Mouse (Mus musculus) lung, postnatal 0 days (tissue): ENCODE measurements at regions not wholly inside any gene's neighbourhood (a gene's known extent, or its start where the extent isn't known, plus 50 kb on each side); places are given as distances from the start of the nearest gene placed in this dataset.

Experiments used
- ATAC-seq: fragments of 200-750 bp; cut with Nextera tagmentation; 2 replicates; pipeline ENCODE4 v1.8.0; 2017; ENCODE audit warnings: moderate library complexity
- DNase-seq: peaks from one replicate; pipeline ENCODE4 v3.0.0-alpha.2; 2016; ENCODE audit warnings: low spot score
- H3K27ac ChIP-seq: fragments of 300-500 bp; sonication (generic); 2 replicates; pipeline ENCODE4 v1.5.1; 2014; ENCODE audit warnings: antibody characterized with exemption, mild to moderate bottlenecking, low read length, mixed read lengths
- H3K27me3 ChIP-seq: fragments of 300-500 bp; sonication (generic); replicated peaks from 2 replicates; pipeline ENCODE4 v1.6.1; 2014; ENCODE audit warnings: low read length, mixed read lengths; ENCODE audit not compliant: insufficient read depth
- H3K36me3 ChIP-seq: fragments of 300-500 bp; sonication (generic); 2 replicates; pipeline ENCODE4 v1.6.1; 2014; ENCODE audit warnings: low read length, mixed read lengths; ENCODE audit not compliant: insufficient read depth
- H3K4me1 ChIP-seq: fragments of 300-500 bp; sonication (generic); 2 replicates; pipeline ENCODE4 v1.6.1; 2014; ENCODE audit warnings: antibody characterized with exemption, low read depth, low read length, mixed read lengths; ENCODE audit not compliant: insufficient read depth
- H3K4me2 ChIP-seq: fragments of 300-500 bp; sonication (generic); replicated peaks from 2 replicates; pipeline ENCODE4 v1.6.1; 2014; ENCODE audit warnings: low read depth, mild to moderate bottlenecking, low read length, moderate library complexity, mixed read lengths
- H3K4me3 ChIP-seq: fragments of 300-500 bp; sonication (generic); 2 replicates; pipeline ENCODE4 v1.5.1; 2014; ENCODE audit warnings: low read depth, low read length
- H3K9ac ChIP-seq: fragments of 300-500 bp; sonication (generic); replicated peaks from 2 replicates; pipeline ENCODE4 v1.6.1; 2014; ENCODE audit warnings: low read depth, mild to moderate bottlenecking
- H3K9me3 ChIP-seq: fragments of 300-500 bp; sonication (generic); 2 replicates; pipeline ENCODE4 v1.6.1; 2016; ENCODE audit warnings: low read length, mixed read lengths
- CTCF ChIP-seq: IDR thresholded peaks from 2 replicates; pipeline ENCODE4 v1.5.1; 2016; ENCODE audit warnings: antibody characterized with exemption, mild to moderate bottlenecking
- EP300 ChIP-seq: IDR thresholded peaks from 2 replicates; pipeline ENCODE4 v1.6.1; 2016; ENCODE audit warnings: antibody characterized with exemption, mild to moderate bottlenecking, control low read depth
- WGBS: fragments of 180-500 bp; shearing (Covaris S2); extraction: QIAGEN DNeasy Blood & Tissue Kit; methylation state at CpG from one replicate; pipeline ENCODE4 v1.1.7; 2014; 5-methylcytosine and 5-hydroxymethylcytosine counted together

DNA sequence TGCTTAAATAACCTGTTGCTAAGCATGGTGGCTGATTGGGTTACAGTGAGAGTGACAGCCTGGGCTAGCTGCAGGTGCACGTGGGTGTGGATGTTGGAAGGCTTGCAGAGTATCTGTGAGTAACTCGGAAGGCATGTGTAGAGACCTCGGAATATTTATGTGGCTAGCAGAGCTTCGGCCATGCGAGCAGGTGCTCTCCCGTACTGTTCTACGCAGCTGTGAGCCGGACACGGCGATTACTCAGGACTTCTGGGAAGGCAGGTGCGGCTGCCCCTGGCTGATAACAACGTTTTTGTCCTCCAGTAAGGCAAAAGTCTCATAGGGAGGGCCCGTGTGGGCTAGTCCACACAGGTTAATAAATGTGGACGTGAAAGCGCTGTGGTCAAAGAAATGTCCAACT, 119.6 kb downstream of the Fgf9 start:
- Histone ChIP-seq H3K27me3 (no peaks in the 10 kb centered on the region), H3K4me2 (no peak overlapping the region), H3K27ac (no peak overlapping the region), H3K4me1 (no peaks in the 10 kb centered on the region), H3K9me3 (no peaks in the 10 kb centered on the region), H3K36me3 (no peaks in the 10 kb centered on the region), H3K4me3 (no peak overlapping the region), H3K9ac (no peak overlapping the region)
- no peak for TF ChIP-seq CTCF
- no peak for TF ChIP-seq EP300
- WGBS = 62% methylated on average over 15 of the region's 15 CpGs
- peak; percentile 13 for DNase-seq
- ATAC-seq = peak; percentile 82

DNA sequence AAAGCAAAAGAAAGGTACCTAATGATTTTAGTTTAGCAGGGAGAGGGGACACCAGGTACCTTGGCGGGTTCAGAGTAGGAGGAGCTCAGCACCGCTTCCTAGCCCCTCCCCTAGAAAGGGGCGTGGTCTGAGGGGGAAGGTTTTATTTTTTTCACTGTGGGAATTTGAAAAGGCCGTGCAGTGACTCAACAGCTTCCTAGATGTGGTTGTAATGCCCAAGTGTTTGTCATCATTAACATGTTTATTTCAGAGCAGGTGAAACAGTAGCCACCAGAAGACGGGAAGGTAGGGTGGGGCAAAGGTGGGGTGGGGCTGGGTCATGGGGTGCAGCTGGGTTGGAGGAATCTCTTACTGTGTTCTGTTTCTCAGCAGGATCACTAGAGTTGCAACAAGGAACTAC, 112.5 kb downstream of the Fgf9 start:
- ATAC-seq (no peak), DNase-seq (no peak)
- Histone ChIP-seq H3K4me3 (no peak overlapping the region), H3K4me1 (no peaks in the 10 kb centered on the region), H3K27me3 (no peaks in the 10 kb centered on the region), H3K9me3 (no peaks in the 10 kb centered on the region), H3K4me2 (no peak overlapping the region), H3K36me3 (no peaks in the 10 kb centered on the region), H3K27ac (no peak overlapping the region), H3K9ac (no peak overlapping the region)
- no peak for TF ChIP-seq EP300
- no peak for TF ChIP-seq CTCF
- 61% methylated on average over 5 of the region's 5 CpGs for WGBS

GRCm38 (mm10) chr14:58180724-58181123, 110.4 kb downstream of the Fgf9 start:
- TF ChIP-seq CTCF = no peak
- Histone ChIP-seq H3K9ac (no peak overlapping the region), H3K4me1 (no peaks in the 10 kb centered on the region), H3K4me3 (no peak overlapping the region), H3K36me3 (no peaks in the 10 kb centered on the region), H3K4me2 (no peak overlapping the region), H3K27ac (no peak overlapping the region), H3K27me3 (no peaks in the 10 kb centered on the region), H3K9me3 (no peaks in the 10 kb centered on the region)
- no peak for ATAC-seq
- no peak for DNase-seq

DNA sequence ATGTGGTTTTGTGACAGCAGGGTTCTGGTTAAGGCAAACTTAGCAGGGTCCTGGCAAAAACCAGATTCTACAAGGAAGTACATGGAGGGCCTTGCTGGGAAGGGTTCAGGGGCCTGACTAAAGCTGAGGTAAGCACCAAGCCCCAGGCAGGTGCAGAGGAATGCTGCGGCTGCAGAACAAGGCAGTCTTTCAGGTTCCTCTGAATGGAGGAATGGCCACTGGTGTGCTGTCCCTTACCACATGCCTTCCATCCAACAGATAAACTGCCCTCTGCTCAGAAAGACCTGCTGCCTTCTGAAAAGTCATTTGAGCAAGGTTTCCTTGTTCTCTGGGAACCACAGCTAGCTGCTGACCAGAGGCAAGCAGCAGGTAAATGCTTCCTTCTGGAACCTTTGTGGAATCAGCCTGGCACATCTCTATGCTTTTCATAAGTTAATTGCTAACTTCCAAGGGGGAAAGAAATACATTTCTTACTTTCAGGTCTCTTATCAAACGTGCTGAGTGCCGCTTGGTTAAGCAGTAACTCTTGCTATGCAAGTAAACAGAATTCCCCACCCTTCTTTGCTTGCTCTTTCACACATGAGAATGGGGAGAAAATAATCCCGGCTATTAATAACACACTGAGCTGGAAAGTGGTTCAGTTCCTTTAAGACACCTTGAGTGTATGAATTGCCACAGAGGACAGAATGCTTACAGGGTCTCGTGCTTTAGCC, 105.5 kb downstream of the Fgf9 start:
- TF ChIP-seq EP300 (peak; percentile 84), CTCF (no peak)
- H3K27ac ChIP-seq = peak overlapping the region; percentile 51
- H3K4me3 ChIP-seq = no peak overlapping the region
- no peak overlapping the region; the same call in 1 of the 2 replicates for H3K4me2 ChIP-seq
- no peaks in the 10 kb centered on the region for H3K27me3 ChIP-seq
- WGBS = 49% methylated on average over 5 of the region's 5 CpGs
- H3K4me1 ChIP-seq = no peaks in the 10 kb centered on the region
- no peaks in the 10 kb centered on the region for H3K9me3 ChIP-seq
- no peak overlapping the region for H3K9ac ChIP-seq
- peak; percentile 85 for DNase-seq
- no peaks in the 10 kb centered on the region for H3K36me3 ChIP-seq
- ATAC-seq = peak; percentile 91

- Histone ChIP-seq H3K27me3 (no peaks in the 10 kb centered on the region), H3K27ac (no peak overlapping the region), H3K9ac (no peak overlapping the region), H3K4me1 (no peaks in the 10 kb centered on the region), H3K9me3 (no peaks in the 10 kb centered on the region), H3K4me3 (no peak overlapping the region), H3K36me3 (no peaks in the 10 kb centered on the region), H3K4me2 (no peak overlapping the region)
- TF ChIP-seq EP300 = no peak
- no peak for TF ChIP-seq CTCF
- ATAC-seq (no peak), DNase-seq (no peak)
- WGBS = 60% methylated on average over 6 of the region's 6 CpGs
Observed at GRCm38 (mm10) chr14:58174512-58174911, 104.2 kb downstream of the Fgf9 start.

GRCm38 (mm10) chr14:58168920-58169319, 98.6 kb downstream of the Fgf9 start:
- no peaks in the 10 kb centered on the region for H3K9me3 ChIP-seq
- H3K27me3 ChIP-seq = no peaks in the 10 kb centered on the region
- H3K4me2 ChIP-seq = no peak overlapping the region
- no peak overlapping the region for H3K9ac ChIP-seq
- no peak overlapping the region for H3K27ac ChIP-seq
- 34% methylated on average over 5 of the region's 5 CpGs for WGBS
- H3K36me3 ChIP-seq = no peaks in the 10 kb centered on the region
- ATAC-seq (no peak), DNase-seq (no peak)
- no peaks in the 10 kb centered on the region for H3K4me1 ChIP-seq
- no peak for TF ChIP-seq EP300
- TF ChIP-seq CTCF = no peak
- H3K4me3 ChIP-seq = no peak overlapping the region
